9 mouse cellular contexts compared by ENCODE assay signal in genomic region chr2:150803035-150803434, GRCm38 (mm10). TPM values are rescaled to one million over a fixed set of nuclear protein-coding genes. Genes with fewer than 3 reads are reported as not detected.
A peak's percentile ranks its signal among the peaks of the same experiment; 100 is the strongest.
DNase-seq lines count a peak whose midpoint lies in the region; ATAC-seq and TF ChIP-seq lines count a peak whose summit lies in the region.
"Had no signal": no experiment of that assay in that cellular context is flagged by ENCODE, and none has a peak within 500 bp of the region (broad histone marks: within the 10 kb centered on the region; RNA-seq: fewer than 3 reads in every experiment).

No protein-coding gene starts in this region.

- ATAC-seq in kidney, postnatal 0 days (replicated peaks; ENCODE audit: low FRiP score, low read depth), result no peak

- no peak overlapping the region for H3K9ac ChIP-seq in kidney, postnatal 0 days (ENCODE audit: low read depth, low read length)
- H3K9ac ChIP-seq in ES-E14 (ENCODE audit: insufficient read depth, low read depth, low read length, poor library complexity, severe bottlenecking), result no peak overlapping the region

- WGBS in kidney, postnatal 0 days, result 91% methylated on average over 1 of the region's 1 CpGs

- in situ Hi-C loops in ES-E14 (cut with MboI; ENCODE audit: low sequenced_read_pairs in 2 of 2, unreplicated experiment in 2 of 2), result no loop called here

- no peak overlapping the region for H3K4me3 ChIP-seq in kidney, postnatal 0 days (replicated peaks; ENCODE audit: low read depth, low read length)
- no peak overlapping the region for H3K4me3 ChIP-seq in ES-E14 (ENCODE audit: insufficient read depth in 1 of 2, low read depth in 1 of 2, low read length in 2 of 2, poor library complexity in 1 of 2, severe bottlenecking in 1 of 2)
- H3K4me3 ChIP-seq: midbrain, embryonic 10.5 days had no signal

- peak; percentile 47 for DNase-seq in adrenal gland, postnatal 14 days
- no peak for DNase-seq in adrenal gland, postnatal 25 days
- DNase-seq in kidney, postnatal 0 days (ENCODE audit: low spot score), result peak; percentile 48
- no peak for DNase-seq in kidney, adult 18-20 months
- no peak for DNase-seq in ES-E14 (ENCODE audit: low read depth, low spot score)
- peak; percentile 20 for DNase-seq in lung, postnatal 14 days
- no peak for DNase-seq in frontal cortex, postnatal 25 days (ENCODE audit: low spot score in 2 of 2)
- DNase-seq in urinary bladder, postnatal 25 days (ENCODE audit: low spot score), result no peak

- peaks cover 35% of the 10 kb centered on the region for H3K36me3 ChIP-seq in kidney, postnatal 0 days (ENCODE audit: insufficient read depth, low read length)
- H3K36me3 ChIP-seq in ES-E14 (ENCODE audit: control insufficient read depth, insufficient read depth, low read length, poor library complexity, severe bottlenecking), result no peaks in the 10 kb centered on the region

- no peak overlapping the region for H3K4me2 ChIP-seq in kidney, postnatal 0 days (ENCODE audit: low read length)

- peak; percentile 67 for TF ChIP-seq CTCF in kidney, postnatal 0 days (IDR thresholded peaks at IDR 0.05; ENCODE audit: low read depth)

- H3K9me3 ChIP-seq in kidney, postnatal 0 days (replicated peaks; ENCODE audit: low read length), result no peaks in the 10 kb centered on the region
- no peaks in the 10 kb centered on the region for H3K9me3 ChIP-seq in ES-E14 (ENCODE audit: control insufficient read depth, insufficient read depth, low read depth, low read length)
- H3K9me3 ChIP-seq: midbrain, embryonic 10.5 days had no signal

- no peak overlapping the region for H3K27ac ChIP-seq in kidney, postnatal 0 days
- H3K27ac ChIP-seq in ES-E14 (ENCODE audit: insufficient read depth, low read depth, low read length, poor library complexity, severe bottlenecking), result no peak overlapping the region
- H3K27ac ChIP-seq: midbrain, embryonic 10.5 days had no signal

- H3K27me3 ChIP-seq in kidney, postnatal 0 days (ENCODE audit: insufficient read depth, low read length), result no peaks in the 10 kb centered on the region

- no peaks in the 10 kb centered on the region for H3K4me1 ChIP-seq in kidney, postnatal 0 days (replicated peaks; ENCODE audit: insufficient read depth, low read length)
- no peaks in the 10 kb centered on the region for H3K4me1 ChIP-seq in ES-E14 (ENCODE audit: control insufficient read depth in 2 of 2, insufficient read depth in 2 of 2, low read length in 2 of 2, poor library complexity in 1 of 2)
- H3K4me1 ChIP-seq: midbrain, embryonic 10.5 days had no signal

TF ChIP-seq in ES-E14, 5 proteins besides CTCF, POLR2A, EP300 and RAD21:
- TF ChIP-seq ZC3H11A (IDR thresholded peaks at IDR 0.05; ENCODE audit: borderline replicate concordance, low read depth, low read length) (peak; percentile 39; the same call in 1 of the 2 replicates), MAFK (IDR thresholded peaks at IDR 0.05; ENCODE audit: insufficient read depth, low read depth, low read length) (no peak), CHD2 (IDR thresholded peaks at IDR 0.05; ENCODE audit: low read depth, low read length) (no peak), HCFC1 (IDR thresholded peaks at IDR 0.05; ENCODE audit: borderline replicate concordance, insufficient read depth, low read length) (no peak)

RNA-seq across cellular contexts. Expression of gene Pygb, which starts 16.5 kb away (rescaled TPM):
- total RNA-seq in adrenal gland, postnatal 14 days (2021), result 41.7 and 45.3 TPM in 2 replicates
- total RNA-seq in adrenal gland, postnatal 25 days (2021), result 38.5 and 40.8 TPM in 2 replicates
- 53.3 and 58.4 TPM in 2 replicates for polyA plus RNA-seq in kidney, postnatal 0 days (2015; fragmentation: Nextera tagmentation; extraction: Ambion mirVana)
- 10.4 and 10.8 TPM in 2 replicates for total RNA-seq in ES-E14 (2012; rRNA removed)

RNA-seq across cellular contexts. Expression of gene Entpd6, which starts 54.2 kb away (rescaled TPM):
- 11.3 and 12.1 TPM in 2 replicates for total RNA-seq in adrenal gland, postnatal 14 days (2021)
- total RNA-seq in adrenal gland, postnatal 25 days (2021), result 7.0 and 7.9 TPM in 2 replicates
- 16.3 and 18.3 TPM in 2 replicates for polyA plus RNA-seq in kidney, postnatal 0 days (2015; fragmentation: Nextera tagmentation; extraction: Ambion mirVana)
- 54.3 and 92.3 TPM in 2 replicates for total RNA-seq in ES-E14 (2012; rRNA removed)

Comparison
In these comparisons a context has a peak if more than half of its experiments do, and no peak if none do; other contexts are left out.
1. DNase-seq: peak in adrenal gland, postnatal 14 days (single experiment), kidney, postnatal 0 days (single experiment) and lung, postnatal 14 days (single experiment); none in adrenal gland, postnatal 25 days (single experiment), kidney, adult 18-20 months (single experiment), ES-E14 (single experiment), frontal cortex, postnatal 25 days (0 of 2) and urinary bladder, postnatal 25 days (single experiment).